Mouse (Mus musculus): Measurements from ENCODE around the gene Tpm1. TPM values are rescaled to one million over a fixed set of nuclear protein-coding genes. Genes with fewer than 3 reads are reported as not detected.

Gene Tpm1
- polyA plus RNA-seq, 1 experiment from 2014 or later = 385 TPM

DNA sequence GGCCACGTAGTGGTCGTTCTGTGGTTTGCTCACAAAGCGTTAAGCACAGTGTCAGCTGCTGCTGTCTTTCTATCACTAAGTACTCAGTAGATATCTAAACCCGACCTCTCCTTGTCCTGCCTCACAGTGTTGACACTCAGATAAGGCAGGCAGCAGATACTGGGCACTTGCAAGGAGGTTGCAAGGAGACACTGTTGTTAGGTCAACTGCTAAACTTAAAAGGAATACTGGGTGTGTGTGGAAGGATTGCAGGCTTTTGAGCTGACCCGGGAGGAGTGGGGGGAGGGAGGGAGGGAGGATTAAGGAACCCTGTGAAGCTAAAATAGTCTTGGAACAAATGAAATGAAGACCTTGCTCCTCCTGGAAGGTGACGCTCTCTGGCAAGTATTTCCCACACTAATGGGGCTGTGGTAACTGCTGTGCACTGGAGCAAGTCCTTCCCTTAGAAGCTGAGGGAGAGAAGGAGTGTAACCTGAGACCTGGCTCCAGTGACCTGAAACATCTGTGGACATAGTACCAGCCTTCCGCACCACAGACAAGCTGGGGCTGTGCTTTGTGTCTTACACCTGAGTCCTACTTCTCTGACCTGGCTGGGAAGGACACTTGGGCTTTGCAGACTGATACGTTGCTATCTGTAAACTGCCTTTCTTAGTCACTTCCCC is 28.6 kb upstream of the Tpm1 start:
- H3K27ac ChIP-seq (ENCODE audit: low read depth, low read length) = no peak overlapping the region
- H3K9ac ChIP-seq (ENCODE audit: low read depth, low read length) = no peak overlapping the region
- no peak overlapping the region for H3K4me3 ChIP-seq (ENCODE audit: low read depth, low read length)
- WGBS = 41% methylated on average over 8 of the region's 8 CpGs
- DNase-seq (ENCODE audit: low spot score) (no peak), ATAC-seq (ENCODE audit: low FRiP score) (no peak)
- no peak overlapping the region for H3K4me2 ChIP-seq (replicated peaks; ENCODE audit: low read depth, low read length)
- no peaks in the 10 kb centered on the region for H3K4me1 ChIP-seq (replicated peaks; ENCODE audit: control insufficient read depth, insufficient read depth, low read length)
- no peaks in the 10 kb centered on the region for H3K9me3 ChIP-seq (ENCODE audit: control insufficient read depth, low read length)
- no peaks in the 10 kb centered on the region for H3K36me3 ChIP-seq (ENCODE audit: control insufficient read depth, insufficient read depth, low read length)
- no peaks in the 10 kb centered on the region for H3K27me3 ChIP-seq (ENCODE audit: control insufficient read depth, insufficient read depth, low read length)

DNA sequence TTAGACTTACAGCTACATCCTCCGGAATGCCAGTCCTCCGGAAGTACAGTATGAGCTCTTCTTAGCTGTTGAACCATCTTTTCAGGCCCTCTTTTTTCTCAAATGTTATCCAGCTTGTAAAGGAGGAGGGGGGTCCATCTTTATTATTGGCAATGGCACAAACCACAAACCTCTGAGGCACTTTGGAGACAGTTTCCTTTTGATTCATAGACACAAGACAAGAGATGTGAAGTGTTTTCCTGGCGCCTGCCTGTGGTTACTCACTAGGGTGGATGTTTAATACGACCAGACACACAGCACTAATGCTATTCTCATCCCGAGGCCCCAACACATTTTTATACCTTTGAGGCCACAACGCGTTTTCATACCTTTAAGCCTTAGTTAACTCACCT is 28.1 kb upstream of the Tpm1 start:
- DNase-seq (ENCODE audit: low spot score) (no peak), ATAC-seq (ENCODE audit: low FRiP score) (no peak)
- Histone ChIP-seq H3K4me2 (replicated peaks; ENCODE audit: low read depth, low read length) (no peak overlapping the region), H3K27me3 (ENCODE audit: control insufficient read depth, insufficient read depth, low read length) (no peaks in the 10 kb centered on the region), H3K9ac (ENCODE audit: low read depth, low read length) (no peak overlapping the region), H3K36me3 (ENCODE audit: control insufficient read depth, insufficient read depth, low read length) (no peaks in the 10 kb centered on the region), H3K27ac (ENCODE audit: low read depth, low read length) (no peak overlapping the region), H3K4me3 (ENCODE audit: low read depth, low read length) (no peak overlapping the region), H3K9me3 (ENCODE audit: control insufficient read depth, low read length) (no peaks in the 10 kb centered on the region), H3K4me1 (replicated peaks; ENCODE audit: control insufficient read depth, insufficient read depth, low read length) (no peaks in the 10 kb centered on the region)
- WGBS = 76% methylated on average over 7 of the region's 7 CpGs

DNA sequence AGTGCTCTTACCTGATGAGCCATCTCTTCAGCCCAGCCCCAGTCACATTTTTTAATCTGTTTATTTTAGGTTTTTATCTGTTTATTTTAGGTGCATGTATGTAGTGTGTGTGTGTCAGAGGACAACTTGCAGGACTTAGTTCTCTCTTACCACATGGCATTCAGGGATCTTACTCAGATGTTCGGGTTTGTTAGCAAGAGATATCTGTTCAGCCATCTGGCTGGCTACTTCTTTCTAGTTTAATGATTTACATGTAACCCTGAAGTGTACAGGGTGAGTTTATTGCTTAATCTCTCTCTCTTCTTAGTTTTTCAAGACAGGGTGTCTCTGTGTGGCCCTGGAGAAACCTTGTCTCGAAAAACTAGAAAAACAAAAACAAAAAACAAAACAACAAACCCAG is 23.0 kb upstream of the Tpm1 start:
- WGBS = 50% methylated on average over 2 of the region's 2 CpGs
- DNase-seq (ENCODE audit: low spot score) = no peak
- no peak for ATAC-seq (ENCODE audit: low FRiP score)

DNA sequence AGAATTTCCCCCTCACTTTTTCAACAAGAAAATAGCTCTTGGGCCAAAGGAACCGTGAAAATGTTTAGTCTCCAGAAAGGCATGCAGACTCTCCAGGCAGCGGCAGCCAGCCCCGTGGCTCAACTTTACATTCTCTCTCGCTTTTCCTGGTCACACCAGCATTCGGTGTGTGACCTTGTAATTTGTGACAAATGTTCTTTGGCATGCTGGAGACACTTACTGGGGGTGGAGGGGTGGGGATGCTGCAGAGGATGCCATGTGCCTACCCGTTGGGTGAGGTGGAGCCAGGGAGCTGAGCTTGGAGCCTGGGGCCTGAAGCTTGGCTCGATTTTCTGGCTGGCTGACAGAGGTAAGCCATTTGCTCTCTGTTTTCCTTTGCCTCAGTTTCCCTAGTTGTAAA is 22.4 kb upstream of the Tpm1 start:
- Histone ChIP-seq H3K36me3 (ENCODE audit: control insufficient read depth, insufficient read depth, low read length) (no peaks in the 10 kb centered on the region), H3K4me1 (replicated peaks; ENCODE audit: control insufficient read depth, insufficient read depth, low read length) (no peaks in the 10 kb centered on the region), H3K27me3 (ENCODE audit: control insufficient read depth, insufficient read depth, low read length) (no peaks in the 10 kb centered on the region), H3K27ac (ENCODE audit: low read depth, low read length) (no peak overlapping the region), H3K4me3 (ENCODE audit: low read depth, low read length) (no peak overlapping the region), H3K9ac (ENCODE audit: low read depth, low read length) (no peak overlapping the region), H3K9me3 (ENCODE audit: control insufficient read depth, low read length) (no peaks in the 10 kb centered on the region), H3K4me2 (replicated peaks; ENCODE audit: low read depth, low read length) (no peak overlapping the region)
- no peak for ATAC-seq (ENCODE audit: low FRiP score)
- DNase-seq (ENCODE audit: low spot score) = no peak
- 57% methylated on average over 7 of the region's 7 CpGs for WGBS

More for the DNA sequence above, 23.0 kb upstream of the Tpm1 start:
- H3K9me3 ChIP-seq (ENCODE audit: control insufficient read depth, low read length) = no peaks in the 10 kb centered on the region
- H3K4me1 ChIP-seq (replicated peaks; ENCODE audit: control insufficient read depth, insufficient read depth, low read length) = no peaks in the 10 kb centered on the region
- H3K9ac ChIP-seq (ENCODE audit: low read depth, low read length) = no peak overlapping the region
- H3K27me3 ChIP-seq (ENCODE audit: control insufficient read depth, insufficient read depth, low read length) = no peaks in the 10 kb centered on the region
- no peak overlapping the region for H3K4me2 ChIP-seq (replicated peaks; ENCODE audit: low read depth, low read length)
- no peak overlapping the region for H3K4me3 ChIP-seq (ENCODE audit: low read depth, low read length)
- no peaks in the 10 kb centered on the region for H3K36me3 ChIP-seq (ENCODE audit: control insufficient read depth, insufficient read depth, low read length)
- H3K27ac ChIP-seq (ENCODE audit: low read depth, low read length) = no peak overlapping the region

DNA sequence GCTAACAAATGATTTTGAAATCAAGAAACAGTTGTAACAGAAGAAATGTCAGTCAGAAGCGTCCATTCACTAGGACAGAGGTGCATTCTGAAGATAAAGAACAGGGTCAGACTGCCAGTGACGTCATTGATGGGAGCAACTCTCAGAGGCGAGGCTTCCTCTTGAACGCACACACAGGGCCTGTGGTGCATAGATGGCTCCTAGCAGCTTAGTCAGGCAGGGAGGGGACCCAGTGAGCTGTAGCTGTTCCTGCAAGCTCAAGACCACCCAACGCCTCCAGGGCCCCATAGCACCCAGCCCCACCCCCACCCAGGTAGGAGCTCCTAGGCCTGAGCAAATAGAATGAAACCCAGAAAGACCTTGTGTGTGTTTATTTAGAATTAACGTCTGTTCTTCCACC is 21.9 kb upstream of the Tpm1 start:
- H3K36me3 ChIP-seq (ENCODE audit: control insufficient read depth, insufficient read depth, low read length) = no peaks in the 10 kb centered on the region
- no peak overlapping the region for H3K27ac ChIP-seq (ENCODE audit: low read depth, low read length)
- no peak overlapping the region for H3K4me3 ChIP-seq (ENCODE audit: low read depth, low read length)
- no peaks in the 10 kb centered on the region for H3K9me3 ChIP-seq (ENCODE audit: control insufficient read depth, low read length)
- DNase-seq (ENCODE audit: low spot score) (no peak), ATAC-seq (ENCODE audit: low FRiP score) (no peak)
- 45% methylated on average over 6 of the region's 6 CpGs for WGBS
- H3K4me1 ChIP-seq (replicated peaks; ENCODE audit: control insufficient read depth, insufficient read depth, low read length) = no peaks in the 10 kb centered on the region
- no peaks in the 10 kb centered on the region for H3K27me3 ChIP-seq (ENCODE audit: control insufficient read depth, insufficient read depth, low read length)
- no peak overlapping the region for H3K4me2 ChIP-seq (replicated peaks; ENCODE audit: low read depth, low read length)
- H3K9ac ChIP-seq (ENCODE audit: low read depth, low read length) = no peak overlapping the region

DNA sequence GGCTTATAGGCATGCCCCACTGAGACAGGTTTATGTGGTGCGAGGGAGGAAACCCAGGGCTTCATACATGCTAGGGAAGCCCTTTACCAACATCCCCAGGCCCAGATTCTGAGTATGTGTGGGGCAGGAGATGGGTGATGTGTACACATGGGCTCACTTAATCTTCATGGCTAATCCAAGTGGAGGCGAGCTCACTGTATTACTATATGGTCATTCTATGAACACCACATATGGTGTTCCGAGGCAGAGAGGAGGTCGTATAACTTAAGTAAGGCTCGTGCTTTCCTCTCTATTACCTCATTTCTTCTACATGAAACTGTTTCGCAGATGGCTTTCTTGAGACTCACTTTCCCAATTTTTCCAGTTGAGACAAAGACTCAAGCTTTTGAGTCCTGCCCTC is 17.4 kb upstream of the Tpm1 start:
- no peak for DNase-seq (ENCODE audit: low spot score)
- 91% methylated on average over 6 of the region's 6 CpGs for WGBS
- ATAC-seq (ENCODE audit: low FRiP score) = no peak
- H3K36me3 ChIP-seq (ENCODE audit: control insufficient read depth, insufficient read depth, low read length) = no peaks in the 10 kb centered on the region
- no peaks in the 10 kb centered on the region for H3K4me1 ChIP-seq (replicated peaks; ENCODE audit: control insufficient read depth, insufficient read depth, low read length)
- no peak overlapping the region for H3K4me2 ChIP-seq (replicated peaks; ENCODE audit: low read depth, low read length)
- H3K27me3 ChIP-seq (ENCODE audit: control insufficient read depth, insufficient read depth, low read length) = no peaks in the 10 kb centered on the region
- no peak overlapping the region for H3K4me3 ChIP-seq (ENCODE audit: low read depth, low read length)
- H3K9me3 ChIP-seq (ENCODE audit: control insufficient read depth, low read length) = no peaks in the 10 kb centered on the region
- no peak overlapping the region for H3K27ac ChIP-seq (ENCODE audit: low read depth, low read length)
- no peak overlapping the region for H3K9ac ChIP-seq (ENCODE audit: low read depth, low read length)

DNA sequence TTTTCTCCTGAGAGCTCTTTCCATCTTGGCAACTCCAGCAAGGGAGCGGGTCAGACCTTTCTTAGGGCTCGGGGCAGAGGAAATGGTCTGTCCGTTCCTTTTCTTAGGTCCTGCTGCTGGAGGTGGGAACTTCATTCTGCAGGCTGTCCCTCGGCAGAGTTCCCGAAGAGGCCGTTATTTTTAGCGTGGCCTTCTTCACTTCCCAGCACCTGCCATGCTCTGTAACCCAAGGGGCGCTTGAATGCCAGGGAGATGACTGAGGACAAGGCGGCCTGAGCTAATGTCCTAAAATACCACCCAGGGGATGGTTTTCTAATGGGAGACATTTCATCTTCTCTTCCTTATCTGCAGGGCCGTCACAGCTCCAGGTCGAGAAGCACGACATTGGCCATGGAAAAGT is 10.5 kb upstream of the Tpm1 start:
- no peak overlapping the region for H3K9ac ChIP-seq (ENCODE audit: low read depth, low read length)
- H3K27ac ChIP-seq (ENCODE audit: low read depth, low read length) = no peak overlapping the region
- DNase-seq (ENCODE audit: low spot score) (no peak), ATAC-seq (ENCODE audit: low FRiP score) (no peak)
- H3K27me3 ChIP-seq (ENCODE audit: control insufficient read depth, insufficient read depth, low read length) = no peaks in the 10 kb centered on the region
- H3K4me1 ChIP-seq (replicated peaks; ENCODE audit: control insufficient read depth, insufficient read depth, low read length) = no peaks in the 10 kb centered on the region
- H3K9me3 ChIP-seq (ENCODE audit: control insufficient read depth, low read length) = no peaks in the 10 kb centered on the region
- no peak overlapping the region for H3K4me2 ChIP-seq (replicated peaks; ENCODE audit: low read depth, low read length)
- H3K4me3 ChIP-seq (ENCODE audit: low read depth, low read length) = no peak overlapping the region
- WGBS = 87% methylated on average over 12 of the region's 12 CpGs
- no peaks in the 10 kb centered on the region for H3K36me3 ChIP-seq (ENCODE audit: control insufficient read depth, insufficient read depth, low read length)

DNA sequence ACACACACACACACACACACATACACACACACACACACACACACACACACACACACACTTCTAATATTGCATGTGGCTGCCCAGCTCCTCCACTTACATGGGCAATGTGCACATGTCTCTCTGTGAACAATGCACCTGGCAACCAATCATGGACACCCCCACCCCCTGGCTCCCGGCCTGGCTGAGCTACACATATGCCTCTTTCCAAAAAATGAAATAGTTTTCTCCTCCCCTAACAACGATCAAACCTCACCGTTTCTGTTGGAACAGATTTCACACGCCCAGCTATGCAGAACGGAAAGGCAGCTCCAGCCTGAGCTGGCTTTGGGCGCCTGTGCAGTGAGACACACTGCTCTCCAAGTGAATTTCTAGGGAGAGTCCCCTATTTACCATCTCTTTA is 9.2 kb upstream of the Tpm1 start:
- WGBS = 80% methylated on average over 6 of the region's 6 CpGs
- H3K9ac ChIP-seq (ENCODE audit: low read depth, low read length) = no peak overlapping the region
- DNase-seq (ENCODE audit: low spot score) = no peak
- H3K27ac ChIP-seq (ENCODE audit: low read depth, low read length) = no peak overlapping the region
- no peaks in the 10 kb centered on the region for H3K4me1 ChIP-seq (replicated peaks; ENCODE audit: control insufficient read depth, insufficient read depth, low read length)
- no peak overlapping the region for H3K4me2 ChIP-seq (replicated peaks; ENCODE audit: low read depth, low read length)
- no peak overlapping the region for H3K4me3 ChIP-seq (ENCODE audit: low read depth, low read length)
- no peaks in the 10 kb centered on the region for H3K36me3 ChIP-seq (ENCODE audit: control insufficient read depth, insufficient read depth, low read length)
- ATAC-seq (ENCODE audit: low FRiP score) = no peak
- no peaks in the 10 kb centered on the region for H3K9me3 ChIP-seq (ENCODE audit: control insufficient read depth, low read length)
- H3K27me3 ChIP-seq (ENCODE audit: control insufficient read depth, insufficient read depth, low read length) = no peaks in the 10 kb centered on the region

DNA sequence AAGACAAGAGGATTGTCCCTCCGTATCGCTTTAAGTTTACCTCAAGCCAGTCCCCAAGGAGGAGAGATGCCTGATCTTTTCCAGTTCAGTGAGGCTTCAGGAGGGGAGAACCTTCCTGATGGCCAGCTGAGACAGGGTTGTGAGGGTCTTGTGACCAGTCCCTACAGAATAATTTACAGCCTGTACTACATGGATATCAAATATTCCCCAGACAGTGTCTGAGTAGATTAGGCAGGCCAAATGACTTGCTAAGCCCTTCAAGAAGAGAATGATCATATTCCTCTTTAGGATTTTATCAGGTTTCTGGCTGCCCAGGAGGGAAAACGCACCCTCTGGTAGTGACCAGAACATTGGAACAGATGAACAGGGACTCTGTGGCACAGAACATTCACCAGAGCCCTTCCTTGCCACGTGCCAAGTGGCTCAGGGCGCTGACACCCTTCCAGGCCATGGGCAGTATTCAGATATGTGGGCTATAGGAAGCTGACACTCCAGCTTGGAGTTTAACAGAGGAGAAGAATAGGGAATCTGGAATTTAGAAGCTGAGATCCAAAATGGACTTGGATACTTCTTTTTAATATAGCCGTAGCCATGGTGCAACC is 1.6 kb upstream of the Tpm1 start:
- DNase-seq (ENCODE audit: low spot score) (no peak), ATAC-seq (ENCODE audit: low FRiP score) (no peak)
- Histone ChIP-seq H3K4me2 (replicated peaks; ENCODE audit: low read depth, low read length) (no peak overlapping the region), H3K36me3 (ENCODE audit: control insufficient read depth, insufficient read depth, low read length) (no peaks in the 10 kb centered on the region), H3K4me1 (replicated peaks; ENCODE audit: control insufficient read depth, insufficient read depth, low read length) (peaks cover 7% of the 10 kb centered on the region), H3K27me3 (ENCODE audit: control insufficient read depth, insufficient read depth, low read length) (peaks cover 37% of the 10 kb centered on the region), H3K9ac (ENCODE audit: low read depth, low read length) (no peak overlapping the region), H3K4me3 (ENCODE audit: low read depth, low read length) (no peak overlapping the region), H3K9me3 (ENCODE audit: control insufficient read depth, low read length) (no peaks in the 10 kb centered on the region), H3K27ac (ENCODE audit: low read depth, low read length) (no peak overlapping the region)
- WGBS = 80% methylated on average over 6 of the region's 6 CpGs
